Mouse (Mus musculus): ENCODE results near the gene Gdi1. TPM values are rescaled to one million over a fixed set of nuclear protein-coding genes. Genes with fewer than 3 reads are reported as not detected.

Gene Gdi1
- 206 TPM for polyA plus RNA-seq (2017; shearing (Covaris generic))

DNA sequence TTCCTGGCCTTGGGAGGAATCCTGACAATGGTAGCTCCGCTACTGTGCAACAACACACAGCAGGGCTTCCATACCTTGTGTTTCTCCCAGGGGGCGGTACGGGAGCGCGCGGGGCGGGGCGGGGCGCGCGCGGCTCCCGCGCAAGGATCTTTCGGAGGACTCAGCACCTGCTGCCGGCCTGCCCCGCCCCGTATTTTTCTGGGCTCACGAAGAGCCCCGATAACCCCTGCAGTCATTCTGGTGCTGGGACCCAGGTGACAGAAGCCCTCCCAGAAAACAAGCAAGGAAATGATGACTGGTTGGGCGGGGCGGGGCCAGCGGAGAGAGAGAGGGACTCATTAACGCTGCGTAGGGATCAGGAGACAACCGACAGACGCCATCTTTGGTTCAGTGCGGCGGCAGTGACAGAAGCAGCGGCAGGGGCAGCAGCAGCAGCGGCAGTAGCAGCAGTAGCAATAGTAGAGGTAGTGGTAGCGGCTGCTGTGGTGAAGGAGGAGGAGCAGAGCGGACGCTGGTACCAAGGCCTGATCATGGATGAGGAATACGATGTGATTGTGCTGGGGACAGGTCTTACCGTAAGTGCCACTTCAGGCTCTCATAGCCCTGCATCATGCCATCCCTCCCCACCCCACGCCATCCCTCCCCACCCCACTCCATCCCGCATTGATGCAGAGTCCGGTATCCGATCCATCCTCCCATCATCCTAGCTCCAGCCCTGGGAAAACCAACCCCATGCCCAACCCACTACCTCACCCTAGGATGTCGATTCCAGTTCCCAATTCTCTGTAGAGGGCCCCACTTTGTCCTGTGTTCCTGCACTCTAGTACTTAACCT lies at the start of gene Gdi1:
Gene Gdi1, plus strand, starts transcription at position 132 of the 834 bp plus-strand sequence.

DNA sequence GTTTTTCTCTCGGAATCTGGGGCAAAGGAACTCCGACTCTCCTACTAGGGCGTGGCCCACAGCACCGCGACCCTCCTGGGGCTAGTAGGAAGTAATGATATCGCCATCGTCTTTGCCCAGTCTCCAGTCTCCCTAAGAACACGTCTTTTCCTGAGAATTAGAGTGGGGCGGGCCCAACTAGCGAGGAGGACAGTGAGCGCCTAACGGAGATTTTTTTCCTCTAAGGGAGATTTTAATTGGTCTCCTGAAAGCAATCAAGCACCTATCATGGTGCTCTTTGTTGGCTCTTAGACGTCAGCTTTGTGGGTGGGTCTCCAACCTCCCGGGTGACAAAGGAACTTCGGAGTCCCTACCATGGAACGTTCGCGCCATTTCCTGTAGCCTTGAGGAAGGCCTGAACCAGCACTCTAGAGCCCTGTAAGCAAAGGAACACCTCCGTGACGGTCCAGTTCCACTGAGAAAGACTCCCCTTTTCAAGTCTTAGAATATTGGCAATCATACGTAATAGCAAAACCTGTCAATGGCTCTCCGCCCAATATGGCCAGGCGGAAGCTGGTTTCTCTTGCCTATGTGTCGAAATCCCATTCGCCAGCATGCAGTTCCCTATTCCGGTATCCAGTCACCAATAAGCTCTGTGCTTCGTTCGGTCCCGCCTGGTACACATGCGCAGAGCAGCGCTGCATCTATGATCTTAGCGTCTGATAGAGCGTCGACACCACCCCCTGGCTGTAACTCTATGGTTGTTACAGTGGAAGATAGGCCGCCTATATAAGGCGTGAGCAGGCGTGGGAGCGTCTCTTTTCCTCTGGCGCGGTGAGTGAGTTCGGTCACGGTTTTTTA lies 34.5 kb upstream of the Gdi1 start, which contains the start of gene Rpl10:
Gene Rpl10, plus strand, starts transcription at position 751 of the 840 bp plus-strand sequence.

DNA sequence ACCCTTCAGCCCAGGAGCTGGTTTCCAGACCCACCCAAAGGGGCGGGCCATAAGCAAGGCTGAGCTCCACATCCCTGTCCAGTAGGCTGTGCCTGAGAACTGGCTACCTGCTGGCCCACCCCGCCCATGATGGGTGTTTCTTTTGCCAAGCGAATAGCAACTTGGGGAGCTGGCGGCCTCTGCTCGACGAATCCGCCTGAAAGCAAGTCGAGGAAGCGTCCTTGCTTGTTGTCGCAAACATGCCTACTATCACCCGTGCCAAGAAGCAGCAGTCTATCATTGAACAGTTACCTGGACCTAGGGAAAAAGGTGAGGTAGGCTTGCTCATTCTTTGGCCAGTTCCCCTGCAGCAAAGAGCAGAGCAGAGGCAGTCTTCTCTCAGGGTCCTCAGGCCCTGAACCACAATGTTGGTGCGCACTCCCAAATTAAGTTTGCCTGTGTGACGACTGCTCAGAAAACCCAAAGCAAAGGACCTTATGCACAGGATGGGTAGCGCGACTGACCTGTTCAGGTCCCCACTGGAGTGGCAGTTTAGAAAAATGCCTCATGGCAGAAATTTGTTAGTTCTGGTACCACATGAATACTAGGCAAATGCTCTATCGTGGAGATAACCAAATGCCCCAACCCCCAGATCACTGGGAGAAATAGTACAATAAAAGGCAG lies 22.9 kb upstream of the Gdi1 start, which contains the start of the genes Taz and Dnase1l1:
Gene Taz, plus strand, starts transcription at position 181 of the 663 bp plus-strand sequence.
Gene Dnase1l1, minus strand, starts transcription at position 606 of the 663 bp plus-strand sequence.

DNA sequence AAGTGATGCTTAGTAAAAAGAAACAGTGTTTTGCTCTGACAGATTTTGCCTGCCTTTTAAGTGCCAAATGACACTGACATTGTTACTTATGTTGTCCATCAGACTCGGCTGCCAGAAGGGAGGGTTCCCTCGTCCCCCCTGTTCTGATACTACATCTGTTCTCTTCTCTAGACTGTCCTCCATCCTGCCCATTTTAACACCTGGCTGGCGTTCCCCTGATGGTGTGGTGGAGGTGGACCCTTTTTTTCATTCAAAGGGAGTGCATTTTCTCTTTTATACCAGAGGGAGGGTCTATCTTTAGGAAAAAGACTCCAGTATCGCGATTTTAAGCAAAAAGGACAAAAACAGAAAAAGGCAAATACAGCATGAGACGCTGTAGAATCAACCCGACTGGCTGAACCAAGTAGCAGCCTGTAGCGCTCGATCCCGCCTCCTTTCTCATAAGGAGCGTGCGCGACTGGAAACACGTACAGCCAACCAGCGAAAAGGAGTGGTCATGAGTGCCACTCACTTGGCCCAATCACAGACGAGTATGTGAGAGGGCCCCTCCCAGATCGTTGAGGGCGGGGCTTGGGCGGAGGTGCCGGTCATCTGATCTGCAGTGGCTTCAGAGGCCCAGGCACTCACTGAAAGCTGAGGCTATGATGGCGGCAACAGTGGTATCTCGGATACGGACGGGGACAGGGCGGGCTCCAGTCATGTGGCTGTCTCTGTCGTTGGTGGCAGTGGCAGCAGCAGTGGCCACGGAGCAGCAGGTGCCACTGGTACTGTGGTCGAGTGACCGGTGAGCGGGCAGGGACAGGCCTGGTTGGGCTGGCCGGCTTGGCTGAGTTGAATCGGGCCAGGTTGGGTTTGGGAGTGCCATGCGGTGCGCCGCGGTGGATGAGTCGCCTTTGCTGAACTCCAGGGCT lies 8.0 kb upstream of the Gdi1 start, which contains the start of gene Atp6ap1:
Gene Atp6ap1, plus strand, starts transcription at position 560 of the 911 bp plus-strand sequence.

DNA sequence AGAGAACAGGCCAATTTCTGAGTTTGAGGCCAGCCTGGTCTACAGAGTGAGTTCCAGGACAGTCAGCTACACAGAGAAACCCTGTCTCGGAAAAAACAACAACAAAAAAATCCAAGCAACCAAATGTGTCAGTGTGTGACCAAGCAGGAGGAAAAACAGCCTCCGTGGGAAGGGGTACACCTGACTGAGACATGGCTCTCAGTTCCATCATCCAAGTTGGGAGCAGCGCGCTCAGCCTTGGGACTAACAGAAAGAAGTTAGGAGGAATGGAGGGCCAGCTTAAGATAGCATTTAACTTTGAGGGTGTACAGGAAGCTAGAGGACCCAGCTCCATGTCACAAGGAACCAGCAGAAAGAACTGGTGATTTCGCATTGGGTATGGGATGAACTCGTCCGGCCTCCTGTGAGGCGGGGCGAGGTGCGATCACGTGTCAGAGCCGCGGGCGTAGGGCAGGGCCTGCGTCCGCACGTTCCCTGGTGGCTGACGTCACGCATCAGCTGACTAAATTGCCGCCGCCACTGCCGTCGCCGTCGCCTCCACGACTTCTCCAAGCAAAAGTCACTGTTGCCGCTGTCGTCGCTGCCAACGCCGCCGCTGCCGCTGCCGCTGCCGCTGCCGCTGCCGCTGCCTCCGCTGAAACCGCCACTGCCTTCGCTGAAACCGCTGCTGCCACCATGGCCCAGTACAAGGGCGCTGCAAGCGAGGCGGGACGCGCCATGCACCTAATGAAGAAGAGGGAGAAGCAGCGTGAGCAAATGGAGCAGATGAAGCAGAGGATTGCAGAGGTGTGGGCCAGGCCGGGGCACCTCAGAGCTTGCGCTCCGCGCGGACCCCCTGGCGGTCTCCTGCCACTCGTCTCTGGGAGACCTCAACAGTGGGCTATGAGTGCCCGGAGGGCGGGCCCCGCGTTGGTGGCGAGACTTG lies 8.0 kb downstream of the Gdi1 start, which contains the start of gene Fam50a:
Gene Fam50a, plus strand, starts transcription at position 494 of the 925 bp plus-strand sequence.

DNA sequence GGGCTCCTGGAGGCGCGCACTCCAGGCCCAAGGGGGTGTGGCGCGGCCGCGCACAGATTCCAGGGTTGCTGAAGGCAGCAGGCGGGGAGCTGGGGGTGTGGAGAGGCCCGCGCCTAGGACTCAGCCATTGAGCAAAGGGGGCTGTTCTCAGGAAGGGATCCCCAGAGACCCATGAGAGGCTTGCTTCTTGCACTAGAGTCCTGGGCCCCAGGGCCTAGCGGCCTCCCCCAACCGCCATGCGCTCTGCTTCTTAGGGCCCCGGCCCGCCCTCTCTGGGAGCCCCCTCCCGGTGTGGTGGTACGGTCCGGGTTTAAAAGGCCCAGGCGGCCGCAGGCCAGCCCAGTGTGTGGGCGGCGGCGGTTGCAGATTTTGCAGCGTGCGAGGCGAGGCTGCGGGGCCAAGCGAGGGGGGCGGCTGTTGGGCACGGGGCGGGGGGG lies 23.9 kb downstream of the Gdi1 start, which contains the start of gene Plxna3:
Gene Plxna3, plus strand, starts transcription at position 342 of the 437 bp plus-strand sequence.

GRCm38 (mm10) chrX:74353467-74353770 lies 48.6 kb downstream of the Gdi1 start, which contains the start of gene Lage3:
TSS of gene Lage3 (minus strand) at chrX:74353618.

Other genes starting within 250 kb of the Gdi1 start
- not detected for gene Opn1mw, start 177.5 kb upstream of the Gdi1 start, polyA plus RNA-seq (2017; shearing (Covaris generic))
- gene Mecp2, start 169.6 kb upstream of the Gdi1 start, polyA plus RNA-seq (2017; shearing (Covaris generic)), result 53.0 TPM
- not detected for gene Tex28, start 137.2 kb upstream of the Gdi1 start, polyA plus RNA-seq (2017; shearing (Covaris generic))
- not detected for gene Tktl1, start 127.7 kb upstream of the Gdi1 start, polyA plus RNA-seq (2017; shearing (Covaris generic))
- 384 TPM for gene Flna, start 55.2 kb upstream of the Gdi1 start, polyA plus RNA-seq (2017; shearing (Covaris generic))
- 81.4 TPM for gene Emd, start 50.3 kb upstream of the Gdi1 start, polyA plus RNA-seq (2017; shearing (Covaris generic))
- gene Rpl10, start 34.2 kb upstream of the Gdi1 start, polyA plus RNA-seq (2017; shearing (Covaris generic)), result 111 TPM
- gene Taz, start 23.1 kb upstream of the Gdi1 start, polyA plus RNA-seq (2017; shearing (Covaris generic)), result 109 TPM
- 18.5 TPM for gene Dnase1l1, start 22.7 kb upstream of the Gdi1 start, polyA plus RNA-seq (2017; shearing (Covaris generic))
- 138 TPM for gene Atp6ap1, start 7.9 kb upstream of the Gdi1 start, polyA plus RNA-seq (2017; shearing (Covaris generic))
- gene Fam50a, start 8.0 kb downstream of the Gdi1 start, polyA plus RNA-seq (2017; shearing (Covaris generic)), result 57.9 TPM
- 1.1 TPM for gene Plxna3, start 24.1 kb downstream of the Gdi1 start, polyA plus RNA-seq (2017; shearing (Covaris generic))
- gene Lage3, start 48.6 kb downstream of the Gdi1 start, polyA plus RNA-seq (2017; shearing (Covaris generic)), result 15.3 TPM
- 39.3 TPM for gene Ubl4a, start 68.2 kb downstream of the Gdi1 start, polyA plus RNA-seq (2017; shearing (Covaris generic))
- 27.0 TPM for gene Slc10a3, start 68.4 kb downstream of the Gdi1 start, polyA plus RNA-seq (2017; shearing (Covaris generic))
- gene Fam3a, start 88.3 kb downstream of the Gdi1 start, polyA plus RNA-seq (2017; shearing (Covaris generic)), result 15.6 TPM
- 33.0 TPM for gene Ikbkg, start 88.3 kb downstream of the Gdi1 start, polyA plus RNA-seq (2017; shearing (Covaris generic))
- 49.1 TPM for gene G6pdx, start 124.2 kb downstream of the Gdi1 start, polyA plus RNA-seq (2017; shearing (Covaris generic))
- not detected for gene Gm6880, start 176.4 kb downstream of the Gdi1 start, polyA plus RNA-seq (2017; shearing (Covaris generic))

All from effector memory CD4-positive, alpha-beta T cell, adult 7 months (primary cell).